Mouse (Mus musculus) limb, embryonic 11.5 days (tissue): Measurements from ENCODE around the gene Mrpl44. TPM values are rescaled to one million over a fixed set of nuclear protein-coding genes. Genes with fewer than 3 reads are reported as not detected.
A peak's percentile ranks its signal among the peaks of the same experiment; 100 is the strongest.

Experiments
- ATAC-seq: fragments of 200-750 bp; cut with Nextera tagmentation; 2 replicates; pipeline ENCODE4 v1.8.0; 2017; ENCODE audit warnings: low read depth; ENCODE audit not compliant: insufficient number of reproducible peaks, low FRiP score, low TSS enrichment
- DNase-seq: peaks from one replicate; pipeline ENCODE4 v3.0.0-alpha.2; 2015; ENCODE audit warnings: low spot score
- H3K27ac ChIP-seq: fragments of 300-500 bp; sonication (generic); replicated peaks from 2 replicates; pipeline ENCODE4 v1.5.1; 2014; ENCODE audit warnings: low read depth, mild to moderate bottlenecking, low read length
- H3K27me3 ChIP-seq: fragments of 300-500 bp; sonication (generic); 2 replicates; pipeline ENCODE4 v1.6.1; 2014; ENCODE audit warnings: mild to moderate bottlenecking, low read length, mixed read lengths; ENCODE audit not compliant: control insufficient read depth, insufficient read depth
- H3K36me3 ChIP-seq: fragments of 300-500 bp; sonication (generic); 2 replicates; pipeline ENCODE4 v1.6.1; 2014; ENCODE audit warnings: mild to moderate bottlenecking, low read length, moderate library complexity, mixed read lengths; ENCODE audit not compliant: control insufficient read depth, insufficient read depth
- H3K4me1 ChIP-seq: fragments of 300-500 bp; sonication (generic); 2 replicates; pipeline ENCODE4 v1.6.1; 2014; ENCODE audit warnings: low read length, mixed read lengths; ENCODE audit not compliant: control insufficient read depth, insufficient read depth
- H3K4me2 ChIP-seq: fragments of 300-500 bp; sonication (generic); 2 replicates; pipeline ENCODE4 v1.6.1; 2014; ENCODE audit warnings: low read depth, mild to moderate bottlenecking, moderate library complexity; ENCODE audit not compliant: severe bottlenecking
- H3K4me3 ChIP-seq: fragments of 300-500 bp; sonication (generic); 2 replicates; pipeline ENCODE4 v1.5.1; 2014; ENCODE audit warnings: low read depth, low read length
- H3K9ac ChIP-seq: fragments of 300-500 bp; sonication (generic); 2 replicates; pipeline ENCODE4 v1.6.1; 2014; ENCODE audit warnings: mild to moderate bottlenecking, low read length
- H3K9me3 ChIP-seq: fragments of 300-500 bp; sonication (generic); 2 replicates; pipeline ENCODE4 v1.6.1; 2016; ENCODE audit warnings: low read length; ENCODE audit not compliant: control insufficient read depth
- whole genome bisulfite sequencing: fragments of 180-500 bp; shearing (Covaris S2); extraction: QIAGEN DNeasy Blood & Tissue Kit; methylation state at CpG from one replicate; pipeline ENCODE4 v1.1.7; 2014; 5-methylcytosine and 5-hydroxymethylcytosine counted together
- polyA plus RNA-seq: library from polyadenylated mRNA; unstranded; fragments of >200 nt; fragmentation: Nextera tagmentation; extraction: Ambion mirVana; gene quantifications from 2 replicates; pipeline ENCODE4 v1.2.1, GENCODE M21; 2014

Gene Mrpl44
- polyA plus RNA-seq, 1 experiment from 2014 or later: 50.1 TPM

GRCm38 (mm10) chr1:79806865-79807264, 31.0 kb downstream of the Mrpl44 start:
- WGBS: 89% methylated on average over 5 of the region's 5 CpGs
- ATAC-seq (no peak), DNase-seq (no peak)
- no peak overlapping the region for H3K4me2 ChIP-seq
- no peaks in the 10 kb centered on the region for H3K36me3 ChIP-seq
- no peaks in the 10 kb centered on the region for H3K4me1 ChIP-seq
- H3K4me3 ChIP-seq: no peak overlapping the region
- H3K9ac ChIP-seq: no peak overlapping the region
- no peaks in the 10 kb centered on the region for H3K27me3 ChIP-seq
- no peaks in the 10 kb centered on the region for H3K9me3 ChIP-seq
- no peak overlapping the region for H3K27ac ChIP-seq

GRCm38 (mm10) chr1:79809447-79809846, 33.6 kb downstream of the Mrpl44 start:
- Histone ChIP-seq H3K27me3 (no peaks in the 10 kb centered on the region), H3K9ac (no peak overlapping the region), H3K4me1 (no peaks in the 10 kb centered on the region), H3K4me3 (no peak overlapping the region), H3K27ac (no peak overlapping the region), H3K4me2 (no peak overlapping the region), H3K9me3 (no peaks in the 10 kb centered on the region), H3K36me3 (peaks cover 2% of the 10 kb centered on the region; the same call in 1 of the 2 replicates)
- no peak for ATAC-seq
- no peak for DNase-seq
- 75% methylated on average over 3 of the region's 3 CpGs for WGBS

GRCm38 (mm10) chr1:79815446-79815845, 39.6 kb downstream of the Mrpl44 start:
- no peak overlapping the region for H3K27ac ChIP-seq
- no peak overlapping the region for H3K4me2 ChIP-seq
- no peak for DNase-seq
- ATAC-seq: no peak
- H3K4me1 ChIP-seq: no peaks in the 10 kb centered on the region
- no peak overlapping the region for H3K9ac ChIP-seq
- H3K4me3 ChIP-seq: no peak overlapping the region
- WGBS: 90% methylated on average over 3 of the region's 3 CpGs
- H3K9me3 ChIP-seq: no peaks in the 10 kb centered on the region
- no peaks in the 10 kb centered on the region for H3K27me3 ChIP-seq
- peaks cover 2% of the 10 kb centered on the region; the same call in 1 of the 2 replicates for H3K36me3 ChIP-seq

- Histone ChIP-seq H3K27me3 (no peaks in the 10 kb centered on the region), H3K9ac (no peak overlapping the region), H3K4me2 (no peak overlapping the region), H3K9me3 (no peaks in the 10 kb centered on the region), H3K36me3 (peaks cover 3% of the 10 kb centered on the region; the same call in 1 of the 2 replicates), H3K4me3 (no peak overlapping the region), H3K4me1 (peaks cover 14% of the 10 kb centered on the region; the same call in 1 of the 2 replicates), H3K27ac (no peak overlapping the region)
- ATAC-seq: no peak
- no peak for DNase-seq
- WGBS: 93% methylated on average over 11 of the region's 11 CpGs
Measured at GRCm38 (mm10) chr1:79819296-79819879, 43.6 kb downstream of the Mrpl44 start.

DNA sequence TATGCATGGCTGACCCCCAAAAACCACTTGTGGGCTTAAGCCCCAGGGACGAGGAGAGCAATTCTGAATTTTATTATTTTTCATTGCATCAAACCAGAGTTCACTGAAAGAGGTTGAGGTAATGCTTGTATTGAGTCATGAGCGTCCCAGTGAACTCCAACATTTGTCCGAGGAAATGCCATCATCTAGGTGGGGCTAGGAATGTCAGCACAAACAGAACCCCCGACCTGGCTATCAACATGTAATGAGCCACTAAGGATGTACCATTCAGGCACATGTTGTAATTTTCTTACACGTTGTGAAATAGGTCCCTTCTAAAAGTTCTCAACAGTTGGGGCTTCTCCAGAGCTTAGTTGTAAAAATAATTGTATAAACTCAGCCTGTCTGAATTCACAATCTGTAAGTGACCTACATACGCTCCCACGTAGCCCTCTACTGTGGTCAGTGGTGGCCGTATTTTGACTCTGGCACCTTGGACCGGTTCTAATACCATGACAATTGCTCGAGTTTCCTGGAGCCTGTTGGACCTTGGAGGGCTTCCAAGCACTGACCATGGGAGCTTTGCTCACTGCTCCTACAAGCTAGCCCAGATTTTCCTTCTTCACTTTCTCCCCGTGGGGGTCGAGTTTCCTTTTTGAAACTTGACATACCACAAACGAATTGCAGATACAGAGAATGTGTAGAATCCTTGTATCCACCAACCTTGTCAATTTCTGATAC, 47.1 kb downstream of the Mrpl44 start:
- Histone ChIP-seq H3K9me3 (no peaks in the 10 kb centered on the region), H3K4me2 (no peak overlapping the region), H3K9ac (no peak overlapping the region), H3K27ac (no peak overlapping the region), H3K27me3 (no peaks in the 10 kb centered on the region), H3K36me3 (peaks cover 3% of the 10 kb centered on the region; the same call in 1 of the 2 replicates), H3K4me3 (no peak overlapping the region), H3K4me1 (peaks cover 21% of the 10 kb centered on the region; the same call in 1 of the 2 replicates)
- DNase-seq: no peak
- no peak for ATAC-seq
- 78% methylated on average over 13 of the region's 13 CpGs for WGBS

- Histone ChIP-seq H3K9me3 (no peaks in the 10 kb centered on the region), H3K9ac (no peak overlapping the region), H3K27me3 (no peaks in the 10 kb centered on the region), H3K36me3 (peaks cover 3% of the 10 kb centered on the region; the same call in 1 of the 2 replicates), H3K27ac (no peak overlapping the region), H3K4me1 (peaks cover 21% of the 10 kb centered on the region; the same call in 1 of the 2 replicates), H3K4me3 (no peak overlapping the region), H3K4me2 (no peak overlapping the region)
- DNase-seq (peak; percentile 30), ATAC-seq (no peak)
- 62% methylated on average over 14 of the region's 14 CpGs for WGBS
Measured at GRCm38 (mm10) chr1:79823951-79824633, 48.3 kb downstream of the Mrpl44 start.

Other genes starting within 250 kb of the Mrpl44 start
- gene Ap1s3, start 104.0 kb upstream of the Mrpl44 start, polyA plus RNA-seq: 0.67 and 0.88 TPM in 2 replicates
- 29.8 TPM in 2 replicates for gene Wdfy1, start 125 bp downstream of the Mrpl44 start, polyA plus RNA-seq
- gene Serpine2, start 85.2 kb downstream of the Mrpl44 start, polyA plus RNA-seq: 165 and 173 TPM in 2 replicates